In genomic region chr9:57262795-57263684, GRCm38 (mm10) we compare ENCODE assay signal across 8 mouse cellular contexts. TPM values are rescaled to one million over a fixed set of nuclear protein-coding genes. Genes with fewer than 3 reads are reported as not detected.
A peak's percentile ranks its signal among the peaks of the same experiment; 100 is the strongest.
DNase-seq lines count a peak whose midpoint lies in the region; ATAC-seq and TF ChIP-seq lines count a peak whose summit lies in the region.

No protein-coding gene starts in this region.

- TF ChIP-seq POLR2A in embryonic fibroblast, embryonic 13.5 days (IDR thresholded peaks at IDR 0.05; ENCODE audit: low read depth, low read length), result no peak
- TF ChIP-seq POLR2A in olfactory bulb, adult 2 months (IDR thresholded peaks at IDR 0.05; ENCODE audit: insufficient read depth, low read depth, low read length), result no peak

- no peak overlapping the region for H3K27ac ChIP-seq in lung, embryonic 15.5 days
- peak overlapping the region; percentile 75 for H3K27ac ChIP-seq in embryonic fibroblast, embryonic 13.5 days (ENCODE audit: insufficient read depth, low read length)
- peak overlapping the region; percentile 86; the same call in 1 of the 2 replicates for H3K27ac ChIP-seq in limb, embryonic 12.5 days
- no peak overlapping the region for H3K27ac ChIP-seq in olfactory bulb, adult 2 months (ENCODE audit: insufficient read depth, low read depth, low read length)

- no peak for ATAC-seq in lung, embryonic 15.5 days (ENCODE audit: borderline replicate concordance, extremely low read depth, low FRiP score, low TSS enrichment)
- ATAC-seq in limb, embryonic 12.5 days (ENCODE audit: insufficient number of reproducible peaks, insufficient read depth, low FRiP score, low TSS enrichment, low read depth), result no peak

- peak overlapping the region; percentile 88 for H3K4me2 ChIP-seq in lung, embryonic 15.5 days
- peak overlapping the region; percentile 96 for H3K4me2 ChIP-seq in limb, embryonic 12.5 days

- no peaks in the 10 kb centered on the region for H3K9me3 ChIP-seq in lung, embryonic 15.5 days
- H3K9me3 ChIP-seq in limb, embryonic 12.5 days, result no peaks in the 10 kb centered on the region

- no peak for DNase-seq in lung, postnatal 25 days (ENCODE audit: low spot score)
- DNase-seq in ovary, adult 18-20 months (ENCODE audit: low spot score), result no peak
- no peak for DNase-seq in thymus, postnatal 36 days
- DNase-seq in right cerebral cortex, postnatal 25 days, result no peak

- peaks cover 29% of the 10 kb centered on the region for H3K4me1 ChIP-seq in lung, embryonic 15.5 days
- peaks cover 4% of the 10 kb centered on the region; the same call in 1 of the 2 replicates for H3K4me1 ChIP-seq in embryonic fibroblast, embryonic 13.5 days (ENCODE audit: control insufficient read depth, insufficient read depth, low read length)
- peaks cover 32% of the 10 kb centered on the region for H3K4me1 ChIP-seq in limb, embryonic 12.5 days (replicated peaks)
- peaks cover 19% of the 10 kb centered on the region for H3K4me1 ChIP-seq in olfactory bulb, adult 2 months (ENCODE audit: control insufficient read depth, insufficient read depth, low read length)

- TF ChIP-seq CTCF in embryonic fibroblast, embryonic 13.5 days (IDR thresholded peaks at IDR 0.05; ENCODE audit: borderline replicate concordance, insufficient read depth, low read length), result no peak
- no peak for TF ChIP-seq CTCF in olfactory bulb, adult 2 months (IDR thresholded peaks at IDR 0.05; ENCODE audit: insufficient read depth, low read depth, low read length)

- 52% methylated on average over 13 of the region's 13 CpGs for WGBS in lung, embryonic 15.5 days
- 52% methylated on average over 13 of the region's 13 CpGs for WGBS in limb, embryonic 12.5 days
- WGBS in olfactory bulb, adult 2 months, result 61% methylated on average over 13 of the region's 13 CpGs

- peak overlapping the region; percentile 74 for H3K4me3 ChIP-seq in lung, embryonic 15.5 days
- peak overlapping the region; percentile 85 for H3K4me3 ChIP-seq in embryonic fibroblast, embryonic 13.5 days (ENCODE audit: insufficient read depth, low read length)
- peak overlapping the region; percentile 82 for H3K4me3 ChIP-seq in limb, embryonic 12.5 days (replicated peaks)
- H3K4me3 ChIP-seq in olfactory bulb, adult 2 months (ENCODE audit: insufficient read depth, low read depth, low read length), result peak overlapping the region; percentile 66

- 0 out of 2 replicates have a peak, but pooled peaks cover 3% of the 10 kb centered on the region for H3K27me3 ChIP-seq in lung, embryonic 15.5 days
- peaks cover 28% of the 10 kb centered on the region for H3K27me3 ChIP-seq in limb, embryonic 12.5 days

- H3K9ac ChIP-seq in lung, embryonic 15.5 days, result peak overlapping the region; percentile 86
- H3K9ac ChIP-seq in limb, embryonic 12.5 days (replicated peaks), result peak overlapping the region; percentile 89

- peaks cover 5% of the 10 kb centered on the region for H3K36me3 ChIP-seq in lung, embryonic 15.5 days
- H3K36me3 ChIP-seq in limb, embryonic 12.5 days, result peaks cover 9% of the 10 kb centered on the region

RNA-seq across cellular contexts. Expression of gene 1700017B05Rik, which starts 0.6 kb away (rescaled TPM):
- 19.5 and 21.7 TPM in 2 replicates for polyA plus RNA-seq in lung, embryonic 15.5 days (2015; fragmentation: Nextera tagmentation; extraction: Ambion mirVana)
- 30.6 and 36.6 TPM in 2 replicates for polyA plus RNA-seq in embryonic fibroblast, embryonic 13.5 days (2011; ENCODE audit: insufficient read length, low read depth, missing spikeins)
- 15.3 and 16.3 TPM in 2 replicates for polyA plus RNA-seq in limb, embryonic 12.5 days (2016; fragmentation: Nextera tagmentation; extraction: Ambion mirVana)
- polyA plus RNA-seq in olfactory bulb, adult 2 months (2012; ENCODE audit: insufficient read depth, insufficient read length, low replicate concordance, missing spikeins), result not detected in 2 replicates

RNA-seq across cellular contexts. Expression of gene Trcg1, which starts 26.7 kb away (rescaled TPM):
- polyA plus RNA-seq in lung, embryonic 15.5 days (2015; fragmentation: Nextera tagmentation; extraction: Ambion mirVana), result not detected in 2 replicates
- not detected in 2 replicates for polyA plus RNA-seq in embryonic fibroblast, embryonic 13.5 days (2011; ENCODE audit: insufficient read length, low read depth, missing spikeins)
- polyA plus RNA-seq in limb, embryonic 12.5 days (2016; fragmentation: Nextera tagmentation; extraction: Ambion mirVana), result not detected in 2 replicates
- not detected in 2 replicates for polyA plus RNA-seq in olfactory bulb, adult 2 months (2012; ENCODE audit: insufficient read depth, insufficient read length, low replicate concordance, missing spikeins)

Comparison
In these comparisons a context has a peak if more than half of its experiments do, and no peak if none do; other contexts are left out.
1. H3K27ac ChIP-seq: peak in embryonic fibroblast, embryonic 13.5 days (single experiment) and limb, embryonic 12.5 days (single experiment); none in lung, embryonic 15.5 days (single experiment) and olfactory bulb, adult 2 months (single experiment).
2. Peak in every context shown above with its lines, with median percentiles within 50 percentile points of each other: H3K4me3 ChIP-seq.